Mouse (Mus musculus) forebrain, embryonic 13.5 days (tissue): Measurements from ENCODE around the gene Itgav. TPM values are rescaled to one million over a fixed set of nuclear protein-coding genes. Genes with fewer than 3 reads are reported as not detected.
A peak's percentile ranks its signal among the peaks of the same experiment; 100 is the strongest.

Experiments used
- ATAC-seq: fragments of 200-750 bp; cut with Nextera tagmentation; 2 replicates; pipeline ENCODE4 v1.8.0; 2017
- H3K27ac ChIP-seq: fragments of 300-500 bp; sonication (generic); 2 replicates; pipeline ENCODE4 v1.5.1; 2015; ENCODE audit warnings: inconsistent platforms, mild to moderate bottlenecking, moderate library complexity
- H3K27me3 ChIP-seq: fragments of 300-500 bp; sonication (generic); 2 replicates; pipeline ENCODE4 v1.6.1; 2015; ENCODE audit warnings: mild to moderate bottlenecking, inconsistent platforms
- H3K36me3 ChIP-seq: fragments of 300-500 bp; sonication (generic); 2 replicates; pipeline ENCODE4 v1.6.1; 2015; ENCODE audit warnings: mild to moderate bottlenecking, inconsistent platforms; ENCODE audit not compliant: poor library complexity, severe bottlenecking
- H3K4me1 ChIP-seq: fragments of 300-500 bp; sonication (generic); 2 replicates; pipeline ENCODE4 v1.6.1; 2015; ENCODE audit warnings: inconsistent platforms
- H3K4me2 ChIP-seq: fragments of 300-500 bp; sonication (generic); 2 replicates; pipeline ENCODE4 v1.6.1; 2015; ENCODE audit warnings: inconsistent platforms, mild to moderate bottlenecking, moderate library complexity
- H3K4me3 ChIP-seq: fragments of 300-500 bp; sonication (generic); 2 replicates; pipeline ENCODE4 v1.5.1; 2015; ENCODE audit warnings: mild to moderate bottlenecking, inconsistent platforms
- H3K9ac ChIP-seq: fragments of 300-500 bp; sonication (generic); 2 replicates; pipeline ENCODE4 v1.6.1; 2015; ENCODE audit warnings: mild to moderate bottlenecking, inconsistent platforms
- H3K9me3 ChIP-seq: fragments of 300-500 bp; sonication (generic); replicated peaks from 2 replicates; pipeline ENCODE4 v1.6.1; 2016; ENCODE audit warnings: inconsistent platforms
- WGBS: fragments of 180-500 bp; shearing (Covaris S2); methylation state at CpG from one replicate; pipeline ENCODE4 v1.1.7; 2015; 5-methylcytosine and 5-hydroxymethylcytosine counted together
- polyA plus RNA-seq: library from polyadenylated mRNA; unstranded; fragments of >200 nt; fragmentation: Nextera tagmentation; extraction: Ambion mirVana; gene quantifications from 2 replicates; pipeline ENCODE4 v1.2.1, GENCODE M21; 2015

The Itgav gene
- polyA plus RNA-seq, 1 experiment from 2014 or later: 24.9 TPM

- Histone ChIP-seq H3K4me2 (no peak overlapping the region), H3K9me3 (no peaks in the 10 kb centered on the region), H3K4me1 (peaks cover 14% of the 10 kb centered on the region), H3K9ac (no peak overlapping the region), H3K27ac (no peak overlapping the region), H3K36me3 (0 out of 2 replicates have a peak, but pooled peaks cover 3% of the 10 kb centered on the region), H3K4me3 (no peak overlapping the region), H3K27me3 (no peaks in the 10 kb centered on the region)
- no peak for ATAC-seq
- WGBS: 73% methylated on average over 3 of the region's 3 CpGs
Observed at GRCm38 (mm10) chr2:83848495-83848894, 124.3 kb downstream of the Itgav start.

- Histone ChIP-seq H3K4me1 (no peaks in the 10 kb centered on the region), H3K9ac (no peak overlapping the region), H3K4me3 (no peak overlapping the region), H3K27me3 (no peaks in the 10 kb centered on the region), H3K9me3 (no peaks in the 10 kb centered on the region), H3K27ac (no peak overlapping the region), H3K36me3 (peaks cover 14% of the 10 kb centered on the region; the same call in 1 of the 2 replicates), H3K4me2 (no peak overlapping the region)
- 0 out of 2 replicates have a peak, but pooled peaks have one; percentile 27 for ATAC-seq
- WGBS: 83% methylated on average over 10 of the region's 10 CpGs
Observed at GRCm38 (mm10) chr2:83853423-83853822, 129.2 kb downstream of the Itgav start.

- 84% methylated on average over 4 of the region's 4 CpGs for WGBS
- no peak for ATAC-seq
- no peak overlapping the region for H3K4me3 ChIP-seq
- no peak overlapping the region for H3K4me2 ChIP-seq
- peaks cover 19% of the 10 kb centered on the region for H3K36me3 ChIP-seq
- no peak overlapping the region for H3K9ac ChIP-seq
- H3K27me3 ChIP-seq: no peaks in the 10 kb centered on the region
- H3K9me3 ChIP-seq: no peaks in the 10 kb centered on the region
- H3K27ac ChIP-seq: no peak overlapping the region
- H3K4me1 ChIP-seq: no peaks in the 10 kb centered on the region
Observed at GRCm38 (mm10) chr2:83856236-83856635, 132.0 kb downstream of the Itgav start.

Other genes starting within 250 kb of the Itgav start
- 195 and 217 TPM in 2 replicates for gene Zc3h15, start 80.0 kb upstream of the Itgav start, polyA plus RNA-seq
- 47.2 and 55.0 TPM in 2 replicates for gene Fam171b, start 88.2 kb downstream of the Itgav start, polyA plus RNA-seq
- not detected in 2 replicates for gene Zswim2, start 216.8 kb downstream of the Itgav start, polyA plus RNA-seq
- gene Gm13698, start 231.3 kb downstream of the Itgav start, polyA plus RNA-seq: not detected in 2 replicates
- not detected in 2 replicates for gene Gm13693, start 237.1 kb downstream of the Itgav start, polyA plus RNA-seq
- gene Gm13695, start 242.9 kb downstream of the Itgav start, polyA plus RNA-seq: not detected in 2 replicates
- not detected in 2 replicates for gene Gm13696, start 248.7 kb downstream of the Itgav start, polyA plus RNA-seq